Mouse (Mus musculus): ENCODE data around the gene Olfr63.
"Not testable (repeated sequence)": the region's sequence is repeated elsewhere in the genome, so short reads cannot be mapped to it uniquely, and the experiment has no call there.

Olfr63 gene

DNA sequence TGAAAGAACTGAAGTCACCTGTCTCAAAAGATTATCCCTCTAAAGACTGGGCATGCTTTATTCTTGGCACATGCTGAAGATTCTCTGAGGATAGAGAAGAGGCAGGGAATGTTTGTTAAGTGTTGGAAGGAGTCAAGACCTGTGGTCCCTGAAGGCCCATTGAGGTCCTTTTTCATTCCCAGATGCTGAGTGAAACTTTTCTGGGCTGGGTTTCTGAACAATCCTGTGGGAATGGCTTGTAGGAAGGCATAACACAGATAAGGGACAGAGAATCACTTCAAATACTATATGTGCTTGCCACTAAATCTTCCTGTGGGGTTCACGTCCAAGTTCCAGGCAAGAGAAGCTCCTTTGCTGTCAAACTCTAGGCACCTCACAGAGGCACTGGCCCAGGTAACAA is at the start of gene Olfr63:
TSS of gene Olfr63 (plus strand) at position 301 of the 400 bp plus-strand sequence.
- in situ Hi-C loops (cut with MboI, MseI), result loop anchor here (5.0 kb wide), 1 partner anchor 73 kb away; no protein-coding TSS in a partner anchor

DNA sequence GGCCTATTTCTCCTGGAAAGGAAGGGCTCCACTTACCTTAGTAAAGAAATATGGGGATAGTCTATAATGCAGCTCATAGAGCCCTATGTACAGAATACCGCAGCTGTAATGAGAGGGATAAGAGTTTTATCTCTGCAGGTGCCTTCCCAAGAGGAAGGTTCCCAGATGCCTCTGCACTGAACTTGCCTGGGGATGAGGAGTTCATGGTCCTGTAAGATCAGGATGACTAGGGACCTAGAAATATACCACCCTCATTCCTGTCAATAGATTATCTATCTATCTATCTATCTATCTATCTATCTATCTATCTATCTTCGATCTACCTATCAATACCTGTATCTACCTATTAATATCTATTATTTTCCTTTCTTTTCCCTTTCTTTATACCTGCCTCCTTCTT is 42.9 kb upstream of the Olfr63 start, which contains the start of gene Olfr1564:
TSS of gene Olfr1564 (minus strand) at position 101 of the 400 bp plus-strand sequence.
- in situ Hi-C loops (cut with MboI, MseI), result no loop called here

GRCm38 (mm10) chr17:33236646-33237045 is 27.8 kb upstream of the Olfr63 start:
- in situ Hi-C loops (cut with MboI, MseI), result not testable (repeated sequence)

DNA sequence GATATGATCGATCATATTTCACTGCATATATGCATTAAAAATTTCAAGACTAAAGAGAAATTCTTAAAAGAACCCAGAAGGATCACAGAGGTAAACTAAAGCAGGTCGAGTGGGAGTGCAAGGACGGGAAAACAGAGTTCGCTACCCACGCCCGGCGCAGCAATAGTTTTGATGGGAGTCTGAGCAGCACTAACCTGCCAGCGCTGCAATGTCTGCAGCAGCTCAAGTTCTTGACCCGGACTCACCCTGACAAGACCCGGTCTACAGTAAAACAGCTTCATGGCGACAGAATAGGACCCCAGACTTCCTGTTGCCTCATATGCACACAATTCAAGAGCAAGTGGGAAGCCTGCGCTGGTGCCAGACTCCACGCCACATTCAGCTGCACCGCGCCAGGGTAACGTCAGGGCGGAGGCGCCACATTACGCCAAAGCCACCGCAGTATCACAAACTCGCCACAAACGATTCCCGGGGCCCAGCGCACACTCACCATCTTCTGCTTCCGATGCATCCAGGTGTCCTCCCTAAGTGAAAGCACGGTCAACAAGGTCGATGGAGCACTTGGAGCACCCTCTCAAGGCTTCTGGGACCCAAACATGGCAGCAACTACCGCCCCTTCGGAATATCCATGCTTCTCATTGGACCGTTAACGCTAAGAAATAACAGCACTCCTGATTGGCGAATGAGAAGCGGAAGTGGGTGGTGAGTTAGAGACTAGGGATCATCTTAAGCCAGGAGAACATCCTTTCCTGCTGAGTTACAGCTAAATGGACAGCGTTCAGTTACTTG is 9.8 kb upstream of the Olfr63 start, which contains the start of gene Zfp955a:
TSS of gene Zfp955a (minus strand) at position 616 of the 789 bp plus-strand sequence.
- in situ Hi-C loops (cut with MboI, MseI), result not testable (repeated sequence)

DNA sequence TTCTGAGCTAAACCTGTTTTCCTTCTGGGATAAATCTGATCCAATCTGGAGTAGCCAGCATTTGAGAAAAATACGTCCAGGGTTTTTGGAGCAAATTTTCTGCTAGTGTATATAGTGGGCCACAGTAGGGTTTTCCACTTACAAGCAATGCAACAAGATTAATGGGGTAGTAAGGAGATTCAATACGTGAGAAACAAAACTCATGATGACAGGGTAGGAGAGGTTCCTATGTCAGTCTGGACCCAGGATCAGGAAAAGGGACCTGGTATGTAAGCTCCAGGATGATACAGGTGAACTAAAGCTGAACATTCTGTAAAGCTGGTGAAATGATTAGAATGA is 9.2 kb upstream of the Olfr63 start:
- in situ Hi-C loops (cut with MboI, MseI), result not testable (repeated sequence)

- in situ Hi-C loops (cut with MboI, MseI), result no loop called here
Measured at GRCm38 (mm10) chr17:33268907-33269306, 4.4 kb downstream of the Olfr63 start.

GRCm38 (mm10) chr17:33289039-33289875 is 24.8 kb downstream of the Olfr63 start, which contains the start of gene Zfp955b:
Gene Zfp955b, plus strand, starts transcription at chr17:33289544.
- in situ Hi-C loops (cut with MboI, MseI), result not testable (repeated sequence)

DNA sequence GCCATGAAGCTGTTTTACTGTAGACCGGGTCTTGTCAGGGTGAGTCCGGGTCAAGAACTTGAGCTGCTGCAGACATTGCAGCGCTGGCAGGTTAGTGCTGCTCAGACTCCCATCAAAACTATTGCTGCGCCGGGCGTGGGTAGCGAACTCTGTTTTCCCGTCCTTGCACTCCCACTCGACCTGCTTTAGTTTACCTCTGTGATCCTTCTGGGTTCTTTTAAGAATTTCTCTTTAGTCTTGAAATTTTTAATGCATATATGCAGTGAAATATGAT is 25.3 kb downstream of the Olfr63 start:
- in situ Hi-C loops (cut with MboI, MseI), result not testable (repeated sequence)
